Mouse (Mus musculus) bone marrow macrophage, adult 2 months (primary cell): ENCODE measurements around the gene Btla.

Experiments
- CTCF ChIP-seq: IDR thresholded peaks from 2 replicates; pipeline ENCODE4 v1.5.1; 2012; ENCODE audit warnings: low read depth, mild to moderate bottlenecking, low read length, moderate library complexity
- POLR2A ChIP-seq: IDR thresholded peaks from 2 replicates; pipeline ENCODE4 v1.6.1; 2012; ENCODE audit warnings: mild to moderate bottlenecking, low read depth, low read length, borderline replicate concordance

DNA sequence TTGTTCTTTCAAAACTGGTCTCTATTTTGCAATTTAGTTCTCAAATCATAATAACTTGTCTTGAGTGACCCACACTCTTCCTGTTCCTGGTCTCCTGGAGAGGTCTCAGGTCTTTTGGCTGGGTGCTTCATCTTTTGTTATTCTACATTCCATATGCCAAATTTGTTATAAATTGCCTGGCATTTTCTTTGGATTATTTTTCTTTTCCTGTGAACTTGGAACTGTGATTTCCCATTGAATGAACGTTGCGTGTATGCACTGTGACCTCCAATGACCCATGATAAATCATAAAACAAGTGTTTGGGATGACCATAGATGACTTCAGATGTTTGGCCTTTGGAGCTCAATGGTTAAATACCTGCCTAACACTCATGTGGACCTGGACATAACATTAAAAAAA lies 25.6 kb downstream of the Btla start:
- TF ChIP-seq CTCF, result no peak
- no peak for TF ChIP-seq POLR2A
